Mouse (Mus musculus) midbrain, embryonic 14.5 days (tissue): ENCODE measurements around the gene P4hb. TPM values are rescaled to one million over a fixed set of nuclear protein-coding genes. Genes with fewer than 3 reads are reported as not detected.
"Not testable (repeated sequence)": the region's sequence is repeated elsewhere in the genome, so short reads cannot be mapped to it uniquely, and the experiment has no call there.

Experiments
- ATAC-seq: fragments of 200-750 bp; cut with Nextera tagmentation; 2 replicates; pipeline ENCODE4 v1.8.0; 2017; ENCODE audit warnings: moderate number of reproducible peaks, moderate library complexity; ENCODE audit not compliant: low FRiP score, low TSS enrichment
- DNase-seq: peaks from one replicate; pipeline ENCODE4 v3.0.0-alpha.2; 2015
- H3K27ac ChIP-seq: fragments of 300-500 bp; sonication (generic); replicated peaks from 2 replicates; pipeline ENCODE4 v1.5.1; 2014; ENCODE audit warnings: mild to moderate bottlenecking, low read depth, low read length, moderate library complexity
- H3K27me3 ChIP-seq: fragments of 300-500 bp; sonication (generic); 2 replicates; pipeline ENCODE4 v1.6.1; 2014; ENCODE audit warnings: low read length, control low read depth, mixed read lengths; ENCODE audit not compliant: control insufficient read depth, insufficient read depth
- H3K36me3 ChIP-seq: fragments of 300-500 bp; sonication (generic); 2 replicates; pipeline ENCODE4 v1.6.1; 2014; ENCODE audit warnings: low read length, control low read depth; ENCODE audit not compliant: control insufficient read depth, insufficient read depth
- H3K4me1 ChIP-seq: fragments of 300-500 bp; sonication (generic); 2 replicates; pipeline ENCODE4 v1.6.1; 2014; ENCODE audit warnings: mild to moderate bottlenecking, antibody characterized with exemption, low read length, control low read depth; ENCODE audit not compliant: control insufficient read depth, insufficient read depth
- H3K4me2 ChIP-seq: fragments of 300-500 bp; sonication (generic); 2 replicates; pipeline ENCODE4 v1.6.1; 2014; ENCODE audit warnings: mild to moderate bottlenecking, low read length, moderate library complexity
- H3K4me3 ChIP-seq: fragments of 300-500 bp; sonication (generic); replicated peaks from 2 replicates; pipeline ENCODE4 v1.5.1; 2014; ENCODE audit warnings: low read depth, low read length
- H3K9ac ChIP-seq: fragments of 300-500 bp; sonication (generic); replicated peaks from 2 replicates; pipeline ENCODE4 v1.6.1; 2014; ENCODE audit warnings: mild to moderate bottlenecking, low read length, moderate library complexity
- H3K9me3 ChIP-seq: fragments of 300-500 bp; sonication (generic); 2 replicates; pipeline ENCODE4 v1.6.1; 2016; ENCODE audit warnings: low read length, control low read depth, mixed read lengths; ENCODE audit not compliant: control insufficient read depth
- WGBS: fragments of 180-500 bp; shearing (Covaris S2); extraction: QIAGEN DNeasy Blood & Tissue Kit; methylation state at CpG from one replicate; pipeline ENCODE4 v1.1.7; 2014; 5-methylcytosine and 5-hydroxymethylcytosine counted together
- polyA plus RNA-seq: library from polyadenylated mRNA; unstranded; fragments of >200 nt; fragmentation: Nextera tagmentation; extraction: Ambion mirVana; gene quantifications from 2 replicates; pipeline ENCODE4 v1.2.1, GENCODE M21; 2014

Gene P4hb
- polyA plus RNA-seq, 1 experiment from 2014 or later: 300 TPM

DNA sequence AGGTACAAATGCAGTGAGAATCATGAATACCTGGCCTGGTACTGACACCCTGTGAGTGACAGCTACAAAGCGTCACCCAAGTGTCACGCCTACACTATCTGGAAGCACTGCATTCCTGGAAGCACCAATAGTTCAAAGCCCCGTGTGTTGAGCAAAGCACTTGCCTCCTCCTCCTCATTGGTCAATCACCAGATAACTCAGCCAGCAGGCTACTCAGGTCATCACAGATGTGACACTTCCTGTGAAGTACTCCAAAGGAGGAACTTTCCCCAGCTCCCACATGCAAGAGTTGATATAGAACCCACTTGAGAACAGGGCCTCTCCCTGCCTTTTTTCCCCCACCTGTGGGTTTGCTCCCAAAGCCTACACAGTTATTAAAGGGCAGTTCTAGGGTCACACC, 1.9 kb downstream of the P4hb start:
- Histone ChIP-seq H3K27me3 (no peaks in the 10 kb centered on the region), H3K4me2 (peak overlapping the region; percentile 72), H3K9me3 (no peaks in the 10 kb centered on the region), H3K27ac (no peak overlapping the region), H3K4me3 (peak overlapping the region; percentile 87), H3K36me3 (peaks cover 48% of the 10 kb centered on the region), H3K9ac (no peak overlapping the region), H3K4me1 (peaks cover 12% of the 10 kb centered on the region)
- 84% methylated on average over 3 of the region's 3 CpGs for WGBS
- ATAC-seq (no peak), DNase-seq (no peak)

DNA sequence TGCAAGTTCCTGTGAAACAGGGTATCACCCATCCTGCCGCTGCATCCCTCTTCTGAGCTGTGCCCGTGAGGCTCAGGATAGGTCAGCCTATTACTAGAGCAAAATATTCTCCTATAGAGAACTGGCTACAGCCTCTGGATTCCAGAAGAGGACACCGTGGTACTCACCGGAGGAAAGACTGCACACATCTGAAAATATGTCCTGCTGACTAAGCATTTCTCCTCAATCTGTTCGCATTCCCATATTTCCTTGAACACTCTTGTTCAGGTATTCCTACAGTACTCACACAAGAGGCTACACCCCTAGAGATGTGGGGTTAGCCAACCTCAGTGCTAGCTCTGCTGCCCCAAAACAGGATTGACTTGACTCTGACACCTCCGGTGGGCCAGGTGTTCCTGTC, 4.7 kb downstream of the P4hb start:
- no peak overlapping the region for H3K4me3 ChIP-seq
- H3K27me3 ChIP-seq: no peaks in the 10 kb centered on the region
- H3K4me1 ChIP-seq: peaks cover 12% of the 10 kb centered on the region
- no peak for ATAC-seq
- WGBS: 98% methylated on average over 6 of the region's 6 CpGs
- no peak overlapping the region for H3K27ac ChIP-seq
- no peak for DNase-seq
- H3K4me2 ChIP-seq: no peak overlapping the region
- no peak overlapping the region for H3K9ac ChIP-seq
- H3K9me3 ChIP-seq: no peaks in the 10 kb centered on the region
- peaks cover 75% of the 10 kb centered on the region for H3K36me3 ChIP-seq

DNA sequence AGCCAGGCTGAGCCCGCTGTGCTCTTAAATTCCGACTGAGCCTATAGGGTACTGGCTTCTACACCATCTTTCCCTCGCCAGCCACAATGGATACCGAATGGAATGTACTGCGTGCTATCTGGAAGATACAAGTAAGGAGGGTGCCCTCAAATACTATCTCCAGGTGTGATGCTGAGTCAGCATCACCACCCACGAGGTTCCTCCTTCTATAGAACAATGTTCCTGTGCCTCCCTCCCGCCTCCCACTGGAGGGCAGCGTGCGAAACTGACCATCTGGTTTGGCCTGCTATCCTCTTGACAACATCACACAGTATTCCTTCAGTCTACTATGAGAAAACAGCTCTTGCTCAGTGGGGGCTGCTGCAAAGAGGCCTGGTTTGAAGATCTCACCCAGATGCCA, 7.9 kb downstream of the P4hb start:
- Histone ChIP-seq H3K4me3 (no peak overlapping the region), H3K4me1 (no peaks in the 10 kb centered on the region), H3K9ac (no peak overlapping the region), H3K27me3 (no peaks in the 10 kb centered on the region), H3K27ac (no peak overlapping the region), H3K36me3 (peaks cover 91% of the 10 kb centered on the region), H3K9me3 (no peaks in the 10 kb centered on the region), H3K4me2 (no peak overlapping the region)
- 85% methylated on average over 9 of the region's 9 CpGs for WGBS
- no peak for ATAC-seq
- no peak for DNase-seq

DNA sequence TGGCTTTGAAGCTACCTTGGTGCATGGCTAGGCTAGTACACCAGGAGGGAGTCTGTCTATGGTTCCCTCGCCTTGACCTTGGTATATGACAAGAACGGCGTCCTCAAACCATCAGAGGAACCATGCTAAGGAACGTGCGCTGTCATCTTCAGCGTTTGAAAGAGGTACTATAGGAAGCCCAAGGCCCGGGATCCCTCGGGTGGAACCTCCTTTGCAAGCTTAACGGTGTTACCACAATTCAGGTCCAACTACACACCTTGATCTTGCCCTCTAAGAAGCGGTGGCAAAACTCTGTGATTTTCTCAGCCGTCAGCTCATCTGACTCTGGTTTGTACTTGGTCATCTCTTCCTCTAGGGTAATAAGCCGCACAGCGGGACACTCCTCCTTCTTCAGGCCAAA, 10.1 kb downstream of the P4hb start:
- H3K9ac ChIP-seq: no peak overlapping the region
- ATAC-seq (no peak), DNase-seq (no peak)
- no peak overlapping the region for H3K4me3 ChIP-seq
- H3K36me3 ChIP-seq: peaks cover 89% of the 10 kb centered on the region
- H3K4me2 ChIP-seq: no peak overlapping the region
- no peaks in the 10 kb centered on the region for H3K27me3 ChIP-seq
- WGBS: 95% methylated on average over 13 of the region's 13 CpGs
- H3K27ac ChIP-seq: no peak overlapping the region
- no peaks in the 10 kb centered on the region for H3K4me1 ChIP-seq
- H3K9me3 ChIP-seq: no peaks in the 10 kb centered on the region

DNA sequence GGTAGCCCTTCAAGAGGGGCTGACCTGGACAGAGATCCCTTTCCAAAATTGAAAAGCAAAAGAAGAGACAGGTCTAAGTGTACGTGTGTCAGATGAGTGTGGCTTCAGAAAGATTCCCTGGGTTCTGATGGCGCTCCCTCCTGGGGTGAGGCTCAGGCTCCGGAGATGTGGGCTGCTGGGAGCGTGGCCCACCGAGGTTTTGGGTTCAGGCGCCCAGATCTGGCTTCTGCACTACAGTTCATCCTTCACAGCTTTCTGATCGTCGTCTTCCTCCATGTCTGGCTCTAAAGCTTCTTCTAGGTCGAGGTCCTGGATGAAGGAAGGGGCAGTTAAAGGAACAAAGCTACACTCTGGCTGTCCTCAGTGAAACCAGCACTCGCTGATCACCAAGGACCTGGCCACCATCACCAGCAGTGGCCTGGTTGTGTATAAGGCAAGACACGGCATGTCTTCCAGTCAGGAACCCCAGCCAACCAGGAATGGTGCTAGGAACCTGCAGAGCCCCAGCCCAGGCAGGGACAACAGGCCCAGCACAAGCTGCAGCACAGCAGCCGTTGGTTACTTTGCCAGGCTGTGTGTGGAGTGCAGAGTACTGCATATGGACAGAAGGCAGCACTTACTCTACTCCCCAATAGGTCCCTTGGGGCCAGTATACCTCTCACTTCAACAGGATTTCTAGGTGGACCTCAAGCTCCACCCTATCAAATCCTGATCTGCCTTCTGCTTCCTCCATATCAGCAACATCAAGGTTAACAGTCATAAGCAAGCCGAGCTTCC, 11.9 kb downstream of the P4hb start:
- Histone ChIP-seq H3K36me3 (peaks cover 72% of the 10 kb centered on the region), H3K27ac (no peak overlapping the region), H3K27me3 (no peaks in the 10 kb centered on the region), H3K4me2 (no peak overlapping the region), H3K9me3 (peaks cover 6% of the 10 kb centered on the region; the same call in 1 of the 2 replicates), H3K9ac (no peak overlapping the region), H3K4me3 (no peak overlapping the region), H3K4me1 (no peaks in the 10 kb centered on the region)
- ATAC-seq (no peak), DNase-seq (no peak)
- 96% methylated on average over 13 of the region's 13 CpGs for WGBS

DNA sequence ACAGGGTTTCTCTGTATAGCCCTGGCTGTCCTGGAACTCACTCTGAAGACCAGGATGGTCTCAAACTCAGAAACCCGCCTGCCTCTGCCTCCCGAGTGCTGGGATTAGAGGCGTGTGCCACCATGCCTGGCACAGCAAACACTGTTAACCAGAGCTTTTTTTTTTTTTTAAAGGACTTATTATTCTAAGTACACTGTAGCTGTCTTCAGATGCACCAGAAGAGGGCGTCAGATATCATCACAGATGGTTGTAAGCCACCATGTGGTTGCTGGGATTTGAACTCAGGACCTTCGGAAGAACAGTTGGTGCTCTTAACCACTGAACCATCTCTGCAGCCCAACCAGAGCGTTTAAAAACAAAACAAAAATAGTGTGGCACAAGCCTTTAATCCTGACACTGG, 14.2 kb downstream of the P4hb start:
- H3K4me3 ChIP-seq, H3K4me1 ChIP-seq, H3K9ac ChIP-seq, H3K9me3 ChIP-seq, H3K27ac ChIP-seq, DNase-seq, H3K27me3 ChIP-seq, ATAC-seq, H3K4me2 ChIP-seq: not testable (repeated sequence)
- 90% methylated on average over 6 of the region's 6 CpGs for WGBS
- peaks cover 50% of the 10 kb centered on the region for H3K36me3 ChIP-seq

DNA sequence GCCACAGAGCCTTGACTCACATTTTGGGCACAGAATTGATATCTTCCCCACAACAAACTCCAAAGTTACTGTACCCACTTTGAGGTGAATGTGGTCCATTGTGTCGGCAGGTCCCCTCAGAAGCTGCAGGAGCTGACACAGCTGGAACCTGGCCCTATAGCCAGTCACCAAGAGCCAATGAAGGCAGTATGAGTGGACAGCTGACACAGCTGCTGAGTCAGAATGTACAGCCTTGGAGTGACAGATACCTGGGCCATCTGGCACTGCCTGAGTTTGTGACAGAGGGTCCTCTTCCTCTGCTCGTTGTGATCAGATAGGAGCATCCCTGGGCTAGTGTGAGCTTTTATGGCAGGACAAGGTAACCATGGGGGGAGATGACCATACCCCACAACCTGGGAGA, 17.8 kb downstream of the P4hb start:
- no peak overlapping the region for H3K9ac ChIP-seq
- ATAC-seq (no peak), DNase-seq (no peak)
- H3K36me3 ChIP-seq: peaks cover 14% of the 10 kb centered on the region
- H3K9me3 ChIP-seq: peaks cover 6% of the 10 kb centered on the region; the same call in 1 of the 2 replicates
- H3K27me3 ChIP-seq: no peaks in the 10 kb centered on the region
- H3K4me1 ChIP-seq: peaks cover 2% of the 10 kb centered on the region
- H3K4me2 ChIP-seq: no peak overlapping the region
- H3K27ac ChIP-seq: no peak overlapping the region
- 87% methylated on average over 2 of the region's 2 CpGs for WGBS
- H3K4me3 ChIP-seq: no peak overlapping the region

DNA sequence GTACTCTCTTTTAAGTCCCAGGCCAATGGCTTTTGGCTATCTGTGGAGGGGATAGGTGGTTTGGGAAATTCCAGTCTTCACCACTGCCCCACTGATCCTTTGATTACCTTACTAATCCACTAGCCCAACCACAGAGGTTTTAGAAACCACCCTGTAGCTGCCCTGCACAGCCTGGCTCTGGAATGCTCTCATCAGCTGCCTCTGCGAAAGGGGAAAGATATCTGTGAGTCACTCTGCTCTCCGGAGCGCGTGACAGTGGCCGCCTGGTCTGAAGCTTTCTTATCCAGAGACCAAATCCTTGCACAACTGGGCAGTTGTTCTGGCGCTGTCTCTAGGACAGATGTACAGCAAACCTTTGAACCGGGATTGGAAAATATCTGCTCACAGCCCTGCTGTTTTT, 18.2 kb downstream of the P4hb start:
- 83% methylated on average over 7 of the region's 7 CpGs for WGBS
- H3K36me3 ChIP-seq: peaks cover 10% of the 10 kb centered on the region
- H3K4me1 ChIP-seq: peaks cover 6% of the 10 kb centered on the region
- DNase-seq (no peak), ATAC-seq (no peak)
- H3K4me3 ChIP-seq: no peak overlapping the region
- H3K27me3 ChIP-seq: no peaks in the 10 kb centered on the region
- H3K4me2 ChIP-seq: no peak overlapping the region
- peaks cover 6% of the 10 kb centered on the region; the same call in 1 of the 2 replicates for H3K9me3 ChIP-seq
- no peak overlapping the region for H3K27ac ChIP-seq
- no peak overlapping the region for H3K9ac ChIP-seq

DNA sequence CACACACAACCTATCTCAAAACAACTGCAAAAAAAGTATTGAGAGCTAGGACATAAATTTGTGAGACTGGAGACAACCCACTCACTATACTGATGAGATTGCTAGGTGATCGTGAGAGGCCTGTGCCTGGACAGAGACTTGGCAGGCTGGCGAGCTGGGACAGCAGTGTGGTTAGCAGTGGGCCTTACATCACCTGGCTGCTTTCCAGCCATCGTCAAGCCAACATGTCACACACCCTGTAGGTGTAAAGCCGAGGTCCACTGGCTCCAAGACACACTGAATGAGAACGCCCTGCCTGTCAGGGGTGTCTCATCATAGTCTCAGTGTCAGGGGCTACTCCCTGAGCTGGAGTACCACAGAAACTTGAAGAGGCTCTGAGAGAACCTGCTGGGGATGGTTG, 20.3 kb downstream of the P4hb start:
- H3K27me3 ChIP-seq: no peaks in the 10 kb centered on the region
- peaks cover 18% of the 10 kb centered on the region for H3K4me1 ChIP-seq
- no peak for DNase-seq
- H3K4me3 ChIP-seq: no peak overlapping the region
- no peak for ATAC-seq
- WGBS: 75% methylated on average over 5 of the region's 5 CpGs
- H3K9ac ChIP-seq: no peak overlapping the region
- H3K27ac ChIP-seq: no peak overlapping the region
- no peaks in the 10 kb centered on the region for H3K36me3 ChIP-seq
- H3K9me3 ChIP-seq: peaks cover 5% of the 10 kb centered on the region; the same call in 1 of the 2 replicates
- no peak overlapping the region for H3K4me2 ChIP-seq
